Comparison of ENCODE assay signal across 8 mouse cellular contexts in genomic region chr1:134106719-134107118, GRCm38 (mm10). TPM values are rescaled to one million over a fixed set of nuclear protein-coding genes. Genes with fewer than 3 reads are reported as not detected.
A peak's percentile ranks its signal among the peaks of the same experiment; 100 is the strongest.
DNase-seq lines count a peak whose midpoint lies in the region; ATAC-seq and TF ChIP-seq lines count a peak whose summit lies in the region.

No protein-coding gene starts in this region.

- H3K4me3 ChIP-seq in bone marrow, adult 2 months (replicated peaks; ENCODE audit: control insufficient read depth, low read depth, low read length): no peak overlapping the region
- H3K4me3 ChIP-seq in embryonic fibroblast, embryonic 13.5 days (ENCODE audit: insufficient read depth, low read length): no peak overlapping the region
- H3K4me3 ChIP-seq in intestine, embryonic 14.5 days (ENCODE audit: low read depth, low read length): no peak overlapping the region
- no peak overlapping the region for H3K4me3 ChIP-seq in lung, embryonic 14.5 days (ENCODE audit: low read depth, low read length)

- DNase-seq in heart, adult 11 months: peak; percentile 94
- DNase-seq in heart, postnatal 25 days (ENCODE audit: low spot score): no peak
- peak; percentile 77 to 78 for DNase-seq in B cell, adult 2 months
- peak; percentile 74 for DNase-seq in intestine, embryonic 14.5 days (ENCODE audit: low spot score)
- peak; percentile 84 for DNase-seq in lung, embryonic 14.5 days
- peak; percentile 56 for DNase-seq in right cerebral cortex, postnatal 25 days

- no peak for TF ChIP-seq POLR2A in bone marrow, adult 2 months (IDR thresholded peaks at IDR 0.05; ENCODE audit: borderline replicate concordance, control insufficient read depth, low read depth, low read length)
- TF ChIP-seq POLR2A in embryonic fibroblast, embryonic 13.5 days (IDR thresholded peaks at IDR 0.05; ENCODE audit: low read depth, low read length): no peak

- 3% methylated on average over 5 of the region's 5 CpGs for WGBS in bone marrow, adult 2 months
- 2% methylated on average over 5 of the region's 5 CpGs for WGBS in intestine, embryonic 14.5 days
- WGBS in lung, embryonic 14.5 days: 4% methylated on average over 5 of the region's 5 CpGs

- no peaks in the 10 kb centered on the region for H3K9me3 ChIP-seq in intestine, embryonic 14.5 days (ENCODE audit: control insufficient read depth, low read length)
- H3K9me3 ChIP-seq in lung, embryonic 14.5 days (ENCODE audit: low read depth, low read length): no peaks in the 10 kb centered on the region

- no peak; the same call in 1 of the 2 replicates for ATAC-seq in intestine, embryonic 14.5 days (replicated peaks; ENCODE audit: low FRiP score, low TSS enrichment, low read depth)
- peak; percentile 48; the same call in 1 of the 2 replicates for ATAC-seq in lung, embryonic 14.5 days (ENCODE audit: insufficient read depth)

- H3K27ac ChIP-seq in bone marrow, adult 2 months (ENCODE audit: control insufficient read depth, insufficient read depth, low read depth, low read length, poor library complexity): no peak overlapping the region
- no peak overlapping the region for H3K27ac ChIP-seq in embryonic fibroblast, embryonic 13.5 days (ENCODE audit: insufficient read depth, low read length)
- H3K27ac ChIP-seq in intestine, embryonic 14.5 days (ENCODE audit: low read depth): no peak overlapping the region
- H3K27ac ChIP-seq in lung, embryonic 14.5 days (ENCODE audit: low read depth): no peak overlapping the region

- no peak overlapping the region for H3K4me2 ChIP-seq in intestine, embryonic 14.5 days (ENCODE audit: low read length)
- no peak overlapping the region for H3K4me2 ChIP-seq in lung, embryonic 14.5 days

- peaks cover 4% of the 10 kb centered on the region; the same call in 1 of the 2 replicates for H3K4me1 ChIP-seq in bone marrow, adult 2 months (ENCODE audit: control insufficient read depth, insufficient read depth, low read length)
- H3K4me1 ChIP-seq in embryonic fibroblast, embryonic 13.5 days (ENCODE audit: control insufficient read depth, insufficient read depth, low read length): no peaks in the 10 kb centered on the region; the same call in 1 of the 2 replicates
- no peaks in the 10 kb centered on the region for H3K4me1 ChIP-seq in intestine, embryonic 14.5 days (replicated peaks; ENCODE audit: control insufficient read depth, insufficient read depth, low read length)
- H3K4me1 ChIP-seq in lung, embryonic 14.5 days (ENCODE audit: insufficient read depth): no peaks in the 10 kb centered on the region

- H3K27me3 ChIP-seq in intestine, embryonic 14.5 days (replicated peaks; ENCODE audit: control insufficient read depth, insufficient read depth, low read length): no peaks in the 10 kb centered on the region
- no peaks in the 10 kb centered on the region for H3K27me3 ChIP-seq in lung, embryonic 14.5 days (ENCODE audit: insufficient read depth, low read length)

- no peaks in the 10 kb centered on the region for H3K36me3 ChIP-seq in intestine, embryonic 14.5 days (ENCODE audit: control insufficient read depth, insufficient read depth, low read length)
- no peaks in the 10 kb centered on the region for H3K36me3 ChIP-seq in lung, embryonic 14.5 days (ENCODE audit: insufficient read depth)

- H3K9ac ChIP-seq in intestine, embryonic 14.5 days (ENCODE audit: low read length): no peak overlapping the region
- H3K9ac ChIP-seq in lung, embryonic 14.5 days: no peak overlapping the region

- intact Hi-C loops in heart, postnatal 25 days (cut with DNase I): loop anchor here (1.0 to 5.0 kb wide), 3 partner anchors 30 to 149 kb away; no protein-coding TSS in a partner anchor

- peak; percentile 87 for TF ChIP-seq CTCF in bone marrow, adult 2 months (IDR thresholded peaks at IDR 0.05; ENCODE audit: control insufficient read depth, insufficient read depth, low read length)
- peak; percentile 54; the same call in 1 of the 2 replicates for TF ChIP-seq CTCF in embryonic fibroblast, embryonic 13.5 days (IDR thresholded peaks at IDR 0.05; ENCODE audit: borderline replicate concordance, insufficient read depth, low read length)
- peak; percentile 92 for TF ChIP-seq CTCF in lung, embryonic 14.5 days (IDR thresholded peaks at IDR 0.05; ENCODE audit: low read depth)

RNA-seq across cellular contexts. Expression of gene Chit1, which starts 4.3 kb away (rescaled TPM):
- not detected for total RNA-seq in heart, postnatal 25 days (2021)
- polyA plus RNA-seq in bone marrow, adult 2 months (2011; ENCODE audit: insufficient read depth, insufficient read length, low replicate concordance, missing spikeins): not detected in 2 replicates
- not detected in 2 replicates for polyA plus RNA-seq in embryonic fibroblast, embryonic 13.5 days (2011; ENCODE audit: insufficient read length, low read depth, missing spikeins)
- not detected in 2 replicates for polyA plus RNA-seq in intestine, embryonic 14.5 days (2014; fragmentation: Nextera tagmentation; extraction: Ambion mirVana)
- polyA plus RNA-seq in lung, embryonic 14.5 days (2014; fragmentation: Nextera tagmentation; extraction: Ambion mirVana): not detected in 2 replicates

RNA-seq across cellular contexts. Expression of gene Btg2, which starts 27.8 kb away (rescaled TPM):
- 10 to 100 TPM; 25.7 to 29.2 TPM for total RNA-seq in heart, postnatal 25 days (2021)
- 79.9 and 89.5 TPM in 2 replicates for polyA plus RNA-seq in bone marrow, adult 2 months (2011; ENCODE audit: insufficient read depth, insufficient read length, low replicate concordance, missing spikeins)
- 96.4 and 125 TPM in 2 replicates for polyA plus RNA-seq in embryonic fibroblast, embryonic 13.5 days (2011; ENCODE audit: insufficient read length, low read depth, missing spikeins)
- polyA plus RNA-seq in intestine, embryonic 14.5 days (2014; fragmentation: Nextera tagmentation; extraction: Ambion mirVana): 32.6 and 34.6 TPM in 2 replicates
- polyA plus RNA-seq in lung, embryonic 14.5 days (2014; fragmentation: Nextera tagmentation; extraction: Ambion mirVana): 77.2 and 81.0 TPM in 2 replicates
